Mouse (Mus musculus) CD8-positive naive resting alpha-beta T cell, adult 2 months (primary cell): ENCODE data around the gene Mup5.
"Not testable (repeated sequence)": the region's sequence is repeated elsewhere in the genome, so short reads cannot be mapped to it uniquely, and the experiment has no call there.

ENCODE experiments used
- DNase-seq, 2 experiments: peaks; one replicate each; pipeline ENCODE4 v3.0.0; 2022; ENCODE audit warnings: low read depth in 2 of 2, low spot score in 2 of 2

Mup5 gene

DNA sequence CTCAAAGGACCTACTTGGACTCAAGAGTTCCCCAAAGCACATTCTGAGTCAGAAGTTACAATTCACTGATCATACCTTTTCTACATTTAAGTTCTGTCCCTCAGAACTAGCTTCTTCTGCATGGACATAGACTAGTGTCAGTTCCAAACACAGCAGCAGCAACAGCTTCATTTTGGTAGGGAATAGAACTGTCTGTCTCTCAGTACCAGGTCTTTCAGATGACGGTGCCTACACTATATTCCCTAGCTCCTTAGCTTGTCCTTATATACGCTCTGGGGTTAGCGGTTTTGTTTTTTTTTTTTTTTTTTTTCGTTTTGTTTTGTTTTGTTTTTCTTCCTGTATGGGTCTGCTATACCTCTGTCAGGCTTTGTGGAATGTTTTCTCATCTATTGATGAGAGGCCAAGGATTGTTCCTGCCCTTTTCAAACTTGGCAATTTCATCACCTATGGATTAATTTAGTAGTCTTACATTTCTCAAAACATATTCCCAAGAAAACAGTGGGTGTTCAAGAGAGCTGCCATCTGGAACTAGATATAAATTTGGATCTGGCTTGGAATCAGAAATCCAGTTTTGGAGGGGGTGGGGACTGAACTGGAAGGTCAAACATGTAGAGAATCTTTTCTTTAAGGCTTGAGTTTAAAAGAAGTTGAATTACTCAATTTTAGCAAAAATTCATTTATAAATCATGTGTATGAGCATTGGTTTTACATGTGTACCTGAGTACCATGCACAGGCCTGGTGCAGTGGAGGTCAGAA lies at the start of gene Mup5:
Mup5 (minus strand) TSS at position 282 of the 757 bp plus-strand sequence.
- DNase-seq = no peak

DNA sequence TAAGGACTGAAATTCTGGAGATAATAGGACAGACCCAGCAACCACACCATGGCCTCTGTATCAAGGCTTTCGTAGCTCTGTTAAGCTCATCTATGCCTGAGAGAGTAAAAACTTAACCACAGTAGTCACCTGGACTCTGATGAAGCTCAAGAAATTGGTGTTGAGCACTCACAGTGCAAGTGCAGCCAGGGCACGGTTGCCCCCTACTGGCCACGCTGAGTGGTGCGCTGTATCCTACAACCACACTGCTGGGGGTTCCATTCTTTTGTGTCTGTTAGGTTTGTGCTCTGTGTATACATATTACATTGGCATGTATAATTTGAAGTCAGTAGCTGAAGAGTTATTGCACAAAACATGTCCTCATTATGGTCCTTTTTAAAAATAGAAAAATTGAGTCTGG lies 23.1 kb upstream of the Mup5 start:
- DNase-seq = no peak

DNA sequence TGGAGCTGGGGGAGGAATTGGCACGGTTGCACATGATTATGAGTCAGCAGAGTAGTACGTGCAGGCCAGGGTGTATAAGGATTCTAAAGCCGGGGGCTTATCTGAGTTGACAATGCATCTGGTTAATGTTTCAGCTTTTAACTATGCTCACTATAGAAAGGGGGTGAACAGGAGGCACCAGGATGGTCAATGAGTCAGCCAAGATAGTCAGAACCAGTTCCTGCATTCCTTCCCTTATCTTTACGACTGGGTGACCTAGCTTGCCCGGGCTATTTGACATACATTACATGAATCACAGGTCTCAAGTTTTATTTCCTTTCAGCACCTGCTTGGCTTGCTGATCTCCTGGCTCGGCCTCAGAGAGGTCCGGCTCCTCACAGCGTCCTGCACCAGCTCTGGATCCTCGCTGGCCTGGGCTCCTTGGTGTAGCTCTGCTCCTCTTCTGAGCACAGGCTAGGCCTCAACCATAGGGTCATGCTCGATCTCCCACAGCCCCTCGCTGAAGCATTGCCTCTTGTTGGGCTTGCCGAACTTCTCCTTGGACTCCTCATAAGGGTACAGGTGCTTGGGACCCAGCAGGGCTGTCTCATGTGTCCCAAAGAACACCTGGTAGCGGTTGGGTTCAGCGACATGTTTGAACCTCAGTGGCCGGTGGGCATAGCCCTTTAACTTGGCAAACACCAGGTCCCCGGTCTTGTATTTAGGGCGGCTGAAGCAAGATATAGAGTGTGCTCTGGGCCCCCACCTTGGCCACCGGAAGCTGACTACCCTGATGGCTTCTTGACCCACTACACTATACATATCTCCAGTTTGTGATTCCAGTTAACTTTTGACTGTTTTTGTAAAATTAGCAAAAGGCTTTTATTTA lies 21.0 kb upstream of the Mup5 start:
- DNase-seq = no peak

DNA sequence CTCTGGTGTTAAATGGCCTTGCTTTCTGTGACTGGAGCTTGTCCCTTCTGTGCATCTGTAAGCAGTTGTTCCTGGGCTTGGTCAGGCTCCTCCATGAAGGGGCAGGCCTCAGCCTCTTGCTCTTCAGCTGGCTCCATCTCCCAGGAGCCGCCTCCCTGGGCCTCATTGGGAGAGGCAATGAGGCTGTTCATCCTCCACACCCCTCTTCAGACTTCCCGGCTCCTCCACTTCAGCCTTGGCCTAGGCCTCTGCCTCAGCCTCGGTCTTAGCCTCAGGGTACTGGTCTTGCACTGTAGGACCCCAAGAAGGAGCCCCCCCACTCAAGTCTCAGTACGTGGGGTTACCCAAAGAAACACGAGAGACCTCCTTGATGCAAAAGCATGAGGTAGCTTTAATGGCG lies 20.3 kb upstream of the Mup5 start:
- DNase-seq = no peak

DNA sequence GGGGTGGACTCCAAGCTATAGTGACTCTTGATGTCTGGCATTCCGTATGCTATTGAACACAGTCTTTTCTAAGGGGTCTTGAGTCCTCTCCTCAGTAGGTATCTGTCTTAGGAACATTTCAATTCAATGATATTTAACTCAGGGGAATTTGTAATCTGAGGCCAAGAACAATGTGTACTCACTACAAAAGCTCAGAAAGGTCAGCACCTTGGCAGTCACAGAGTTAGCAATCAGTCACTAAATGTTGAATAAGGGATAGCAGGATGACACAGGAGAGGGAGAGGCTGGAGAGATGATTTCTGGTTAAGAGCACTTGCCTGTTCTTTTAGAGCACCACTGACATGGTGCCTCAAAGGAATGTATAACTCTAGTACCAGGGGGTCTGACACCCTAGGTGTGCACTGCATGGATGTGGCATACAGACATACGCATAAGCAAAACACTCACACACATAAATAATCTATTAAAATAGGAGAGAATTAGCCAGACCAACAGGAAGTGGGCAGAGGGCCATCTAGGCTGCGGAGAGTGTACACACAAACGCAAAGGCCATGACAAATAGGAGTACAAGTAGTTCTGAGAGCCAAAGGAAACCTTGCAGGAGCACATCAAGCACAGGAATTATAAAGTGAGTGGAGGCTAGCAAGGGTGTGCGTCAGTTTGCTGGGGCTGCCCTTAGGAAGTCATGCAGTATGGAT lies 9.9 kb upstream of the Mup5 start:
- DNase-seq = no peak

DNA sequence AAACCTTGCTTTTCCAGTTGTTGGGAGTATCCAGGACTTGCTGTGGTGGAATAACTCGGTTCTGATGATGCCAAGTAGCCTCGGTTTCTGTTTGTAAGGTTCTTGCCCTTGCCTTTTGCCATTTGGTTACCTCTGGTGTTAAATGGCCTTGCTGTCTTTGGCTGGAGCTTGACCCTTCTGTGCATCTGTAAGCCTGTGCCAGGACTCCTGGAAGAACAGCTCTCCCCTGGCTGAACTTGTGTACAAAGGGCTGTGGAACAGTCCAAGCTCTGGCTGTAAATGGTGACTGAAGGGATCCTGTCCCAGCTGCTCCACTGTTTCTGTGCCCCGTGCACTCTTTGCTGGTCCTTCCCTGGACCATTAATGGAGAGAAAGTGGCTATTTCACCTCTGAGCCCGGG lies 5.8 kb downstream of the Mup5 start:
- DNase-seq = no peak

DNA sequence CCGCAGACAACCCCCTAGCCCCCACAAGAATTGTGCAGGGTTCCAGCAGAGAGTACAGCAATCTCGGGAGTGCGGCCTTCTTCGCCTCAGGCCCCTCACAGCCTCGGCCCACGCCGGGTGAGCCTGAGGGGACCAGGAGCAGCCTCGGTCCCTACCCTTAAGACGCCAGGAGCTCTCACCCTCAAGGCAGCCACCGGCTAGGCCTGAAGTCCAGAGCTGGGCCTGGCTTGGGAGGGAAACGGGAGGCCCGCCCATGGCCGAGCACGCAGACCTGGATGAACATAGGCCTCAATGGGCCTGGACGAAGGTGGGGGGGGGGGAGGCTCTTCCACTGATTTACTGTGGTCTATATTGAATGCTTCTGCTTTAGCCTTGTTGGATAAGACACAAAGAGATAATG lies 11.8 kb downstream of the Mup5 start:
- DNase-seq = no peak

DNA sequence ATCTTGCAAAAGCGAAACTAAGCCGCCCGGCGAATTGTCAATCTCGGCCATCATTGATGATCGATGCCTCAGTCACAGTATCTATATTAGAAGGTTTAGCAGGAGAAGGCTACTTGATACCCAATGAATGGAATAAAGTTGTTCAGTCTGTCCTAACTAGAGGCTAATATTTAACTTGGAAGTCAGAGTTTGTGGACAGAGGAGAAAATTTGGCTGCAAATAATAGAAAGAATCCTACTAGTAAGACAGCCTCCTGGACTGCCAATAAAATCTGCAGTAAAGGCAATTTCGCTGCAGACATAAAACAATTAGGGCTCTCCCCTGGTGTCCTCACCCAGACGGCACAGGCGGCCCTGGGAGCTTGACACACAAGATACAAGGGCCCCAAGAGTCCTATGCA lies 12.5 kb downstream of the Mup5 start:
- not testable (repeated sequence) for DNase-seq

DNA sequence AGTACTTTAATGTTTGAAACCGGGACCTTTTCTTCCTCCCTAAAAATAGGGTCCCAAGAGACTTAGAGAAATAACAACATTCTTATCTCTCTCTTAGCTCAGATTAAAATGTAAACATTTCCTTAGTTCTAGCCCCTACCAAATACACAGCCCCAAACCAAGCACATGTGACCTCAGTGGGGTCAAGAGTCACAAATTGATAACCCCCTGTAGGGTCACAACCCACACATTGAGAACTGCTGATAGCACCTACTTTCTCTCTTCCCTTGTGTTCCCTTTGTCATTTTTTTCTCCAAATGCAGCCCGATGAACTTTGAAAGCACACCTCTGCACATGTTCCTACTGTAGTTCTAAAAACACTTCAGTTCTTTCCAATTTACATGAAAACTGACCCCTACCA lies 19.4 kb downstream of the Mup5 start:
- DNase-seq = no peak

DNA sequence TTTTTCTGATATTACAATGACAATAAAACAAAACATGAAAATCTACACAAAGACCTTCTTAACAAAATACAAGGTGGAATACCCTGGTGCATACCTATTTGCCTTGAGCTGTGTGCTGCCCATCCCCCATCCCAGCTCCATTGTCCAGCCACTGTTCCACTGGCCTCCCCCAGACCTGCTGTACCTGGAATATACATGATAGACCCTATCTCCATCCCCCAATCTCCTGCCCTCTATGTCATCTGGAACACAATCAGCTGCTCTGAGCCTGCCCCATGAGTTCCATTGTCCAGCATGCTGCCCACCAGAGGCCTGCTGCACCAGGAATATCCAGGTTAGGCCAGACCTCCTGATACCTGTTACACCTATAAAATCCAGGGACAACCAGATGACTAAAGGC lies 21.6 kb downstream of the Mup5 start:
- DNase-seq = no peak

DNA sequence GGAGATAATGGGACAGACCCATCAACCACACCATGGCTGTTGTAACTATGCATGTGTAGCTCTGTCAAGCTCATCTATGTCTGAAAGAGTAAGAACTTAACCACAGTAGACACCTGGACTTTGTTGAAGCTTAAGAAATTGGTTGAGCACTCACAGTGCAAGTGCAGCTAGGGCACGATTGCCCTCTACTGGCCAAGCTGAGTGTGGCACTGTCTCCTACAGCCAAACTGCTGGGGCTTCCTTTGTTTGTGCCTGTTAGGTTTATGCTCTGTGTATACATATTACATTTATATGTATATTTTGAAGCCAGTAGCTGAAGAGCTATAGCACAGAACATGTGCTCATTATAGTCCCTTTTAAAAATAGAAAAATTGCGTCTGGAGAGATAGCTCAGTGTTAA lies 23.8 kb downstream of the Mup5 start:
- not testable (repeated sequence) for DNase-seq

DNA sequence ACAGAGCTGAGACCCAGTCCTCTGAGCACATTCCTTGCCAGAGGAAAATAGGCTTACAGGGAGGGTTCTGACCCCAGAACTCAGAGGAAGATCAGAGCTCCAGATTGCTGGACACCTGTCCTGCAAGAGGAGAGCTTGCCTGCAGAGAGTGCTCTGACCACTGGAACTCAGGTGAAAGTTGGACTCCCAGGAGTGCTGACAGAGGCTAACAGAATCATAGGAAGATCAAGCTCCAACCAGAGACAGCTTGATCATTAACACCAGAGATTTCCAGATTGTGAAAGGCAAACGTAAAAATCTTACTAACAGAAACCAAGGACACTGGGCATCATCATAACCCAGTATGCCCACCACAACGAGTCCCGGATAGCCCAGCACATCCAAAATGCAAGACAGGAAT lies 26.1 kb downstream of the Mup5 start:
- DNase-seq = not testable (repeated sequence)

DNA sequence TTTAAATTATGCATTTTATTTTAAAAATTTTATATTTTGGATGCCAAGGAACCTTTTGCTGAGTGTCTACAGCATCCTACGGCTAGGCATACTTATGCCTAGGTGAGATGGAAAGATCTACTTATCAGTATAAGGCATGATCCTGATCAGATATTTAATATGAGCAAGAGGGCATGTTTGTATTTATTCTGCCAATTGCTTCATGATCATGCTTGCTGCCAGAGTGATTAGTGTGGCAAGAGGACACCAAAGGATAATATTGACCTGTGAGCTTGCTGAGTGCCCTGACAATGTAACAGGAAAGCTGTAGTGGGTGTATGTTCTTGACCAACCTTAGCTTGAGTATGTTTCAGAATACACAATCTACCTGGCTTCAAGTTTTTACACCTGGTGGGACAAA lies 45.3 kb downstream of the Mup5 start:
- not testable (repeated sequence) for DNase-seq

DNA sequence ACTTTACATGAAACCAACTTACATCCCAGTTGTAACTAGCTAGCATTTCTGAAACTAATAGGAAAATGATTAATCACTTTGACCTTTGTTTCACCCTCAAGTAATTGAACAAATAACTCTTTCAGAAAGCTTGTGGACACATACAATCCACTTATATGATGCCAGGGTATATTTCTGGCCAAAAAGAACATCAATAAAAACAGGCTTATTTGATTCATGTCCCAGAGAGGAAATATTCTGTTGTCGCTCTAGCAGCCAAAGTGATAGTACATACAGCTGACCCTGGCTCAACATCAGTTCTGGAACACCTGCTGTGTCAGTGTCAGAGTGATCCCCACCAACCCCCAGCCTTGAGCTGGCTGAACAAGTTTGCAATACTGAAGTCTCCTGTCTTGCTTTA lies 50.8 kb downstream of the Mup5 start:
- not testable (repeated sequence) for DNase-seq

DNA sequence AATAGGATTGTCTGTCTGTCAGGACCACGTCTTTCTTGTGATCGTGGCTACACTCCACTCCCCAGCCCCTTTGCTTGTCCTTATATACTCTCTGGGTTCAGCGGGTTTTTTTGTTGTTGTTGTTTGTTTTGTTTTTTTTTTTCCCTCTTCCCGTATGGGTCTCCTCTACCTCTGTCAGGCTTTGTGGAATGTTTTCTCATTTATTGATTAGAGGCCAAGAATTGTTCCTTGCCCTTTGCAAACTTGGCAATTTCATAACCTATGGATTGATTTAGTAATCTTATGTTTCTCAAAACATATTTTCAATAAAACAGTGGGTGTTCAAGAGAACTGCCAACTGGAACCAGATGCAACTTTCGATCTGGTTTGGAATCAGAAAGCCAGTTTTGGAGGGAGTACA lies 52.9 kb downstream of the Mup5 start, which contains the start of gene Mup19:
Mup19 (minus strand) TSS at position 101 of the 400 bp plus-strand sequence.
- not testable (repeated sequence) for DNase-seq
